Mouse (Mus musculus) megakaryocyte, adult 5-6 weeks (primary cell): ENCODE data around the gene Tnfrsf19. TPM values are rescaled to one million over a fixed set of nuclear protein-coding genes. Genes with fewer than 3 reads are reported as not detected.

Source experiments
- ATAC-seq: 2 replicates; pipeline ENCODE4 v1.8.0; 2016; ENCODE audit warnings: mild to moderate bottlenecking, inconsistent platforms; ENCODE audit not compliant: poor library complexity, severe bottlenecking
- total RNA-seq, 2 experiments: library from RNA; stranded (forward) in 1 of 2; stranded (reverse) in 1 of 2; fragments of 153-499, 151-499 nt in 1 of 2; fragments of 221-1000, 200-1000 nt in 1 of 2; gene quantifications; 2 replicates each; pipeline versions ENCODE4 v1.2.3 to v1.2.4; 2015 to 2017

Tnfrsf19 gene
- total RNA-seq, 2 experiments from 2014 or later: 0.29 TPM; not detected in 1

DNA sequence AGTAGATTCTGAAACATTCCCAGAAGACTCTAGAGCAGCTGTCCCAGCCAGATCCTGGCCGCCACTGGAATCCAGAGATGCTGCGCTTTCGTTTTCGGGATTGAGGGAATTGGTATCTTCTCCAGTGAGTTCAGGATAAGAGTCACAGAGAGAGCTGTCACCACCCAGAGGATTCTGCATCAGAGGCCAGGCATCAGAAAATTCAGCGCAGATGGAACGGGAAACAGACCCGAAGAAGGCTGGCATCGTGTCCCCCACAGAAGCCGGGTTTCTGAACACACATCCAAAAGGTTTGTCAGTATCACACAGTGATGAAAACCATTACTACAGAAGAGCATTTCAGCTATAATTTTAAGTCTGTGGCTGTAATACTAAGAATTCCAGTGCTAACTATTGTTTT lies 75.3 kb downstream of the Tnfrsf19 start:
- no peak for ATAC-seq

- ATAC-seq: no peak
Observed at GRCm38 (mm10) chr14:60966061-60966460, 80.2 kb downstream of the Tnfrsf19 start.

DNA sequence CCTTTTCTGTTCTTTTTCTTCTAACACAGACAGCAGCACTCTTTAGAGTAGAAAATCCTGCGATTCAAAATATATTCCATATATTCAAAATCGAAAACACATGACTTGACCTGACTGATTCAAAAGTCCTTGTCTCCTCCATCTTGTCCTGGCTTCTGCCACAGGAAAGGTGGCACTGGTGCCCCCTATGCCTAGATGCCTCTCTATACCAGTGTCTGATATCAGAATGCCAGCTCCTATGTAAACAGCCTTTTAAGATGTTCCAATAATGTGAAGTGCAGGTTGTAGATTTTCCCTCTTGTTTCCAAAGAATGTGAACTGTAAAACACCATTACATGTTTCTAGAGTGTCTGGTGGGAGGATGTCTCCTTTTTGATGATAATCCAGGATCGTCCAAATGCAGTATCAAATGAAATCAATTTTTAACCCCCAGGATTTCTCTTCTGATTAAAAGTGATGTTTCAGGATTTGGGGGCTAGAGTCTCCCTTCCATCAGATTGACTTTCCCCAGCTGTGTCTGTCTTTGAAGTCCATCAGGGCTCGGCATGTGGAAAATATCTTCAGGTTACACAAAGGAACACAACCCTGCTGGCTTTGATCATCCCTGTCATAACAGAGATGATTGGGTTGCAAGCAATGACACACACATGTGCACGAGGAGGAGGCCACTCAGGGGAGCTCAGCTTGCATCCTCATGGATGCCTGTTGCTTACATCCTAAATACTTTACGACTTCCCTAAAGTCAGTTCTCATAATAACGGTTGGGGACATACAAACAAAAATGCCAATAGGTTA lies 82.1 kb downstream of the Tnfrsf19 start:
- ATAC-seq: no peak

GRCm38 (mm10) chr14:60957611-60958157 lies 88.6 kb downstream of the Tnfrsf19 start:
- ATAC-seq: no peak

- ATAC-seq: no peak
Observed at GRCm38 (mm10) chr14:60937481-60938039, 108.7 kb downstream of the Tnfrsf19 start.

DNA sequence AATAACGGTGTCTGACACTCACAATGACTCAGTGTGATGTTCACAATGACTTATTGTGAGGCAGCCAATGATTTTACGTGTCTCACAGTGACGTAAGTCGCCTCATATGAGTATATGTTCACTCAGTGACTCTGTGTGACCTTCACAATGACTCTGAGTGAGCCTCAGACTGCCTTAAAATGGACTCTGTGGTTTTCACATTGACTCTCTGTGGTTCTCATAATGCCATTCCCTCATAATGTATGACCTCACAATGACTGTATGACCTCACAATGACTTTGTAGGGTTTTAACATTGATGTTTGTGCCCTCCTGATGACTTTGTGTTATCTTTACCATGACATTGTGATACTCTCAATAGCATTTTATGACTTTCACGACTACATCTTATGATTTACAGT lies 110.6 kb downstream of the Tnfrsf19 start:
- no peak for ATAC-seq

DNA sequence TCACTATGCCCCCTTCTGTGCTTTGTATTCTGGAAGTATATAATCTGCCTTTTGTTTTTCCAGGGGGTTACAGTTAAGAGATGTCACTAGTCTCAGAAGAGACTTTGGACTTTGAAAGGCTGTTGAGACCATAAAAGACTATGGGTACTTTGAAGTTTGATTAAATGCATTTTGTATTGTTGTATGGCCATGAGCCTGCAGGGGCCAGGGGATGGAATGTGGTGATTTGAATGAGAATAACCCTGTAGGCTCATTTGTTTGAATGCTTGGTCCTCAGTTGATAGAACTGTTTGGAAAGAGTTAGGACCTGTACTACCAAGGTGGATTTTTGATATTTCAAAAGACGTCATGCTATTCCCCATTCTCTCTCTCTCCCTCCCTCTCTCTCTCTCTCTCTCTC lies 120.3 kb downstream of the Tnfrsf19 start:
- ATAC-seq: no peak

DNA sequence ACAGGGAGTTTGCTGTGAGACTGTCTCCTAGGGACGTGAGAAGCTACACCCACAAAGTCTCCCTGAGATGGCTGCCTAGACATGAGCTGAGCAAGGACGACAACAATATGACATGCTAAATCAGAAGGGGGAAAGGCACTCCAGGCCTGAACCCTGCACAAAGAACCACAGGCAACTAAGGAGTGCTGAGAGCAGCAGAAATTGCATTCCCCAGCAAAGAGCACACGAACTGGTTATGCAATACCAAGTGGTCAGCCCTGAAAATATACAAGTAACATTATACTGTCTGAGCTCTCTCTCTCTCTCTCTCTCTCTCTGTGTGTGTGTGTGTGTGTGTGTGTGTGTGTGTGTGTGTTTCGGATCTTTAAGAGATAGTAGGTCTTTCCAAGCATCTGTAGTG lies 129.6 kb downstream of the Tnfrsf19 start:
- ATAC-seq: no peak

Other genes with a start within 250 kb of the Tnfrsf19 start
- 8.3 and 8.8 TPM in 2 replicates for gene Sacs, start 92.0 kb upstream of the Tnfrsf19 start, total RNA-seq (2015)
- 9.8 and 11.7 TPM in 2 replicates for gene Sacs, start 92.0 kb upstream of the Tnfrsf19 start, total RNA-seq (2017)
- gene Sgcg, start 212.0 kb upstream of the Tnfrsf19 start, total RNA-seq (2015): not detected in 2 replicates
- not detected in 2 replicates for gene Sgcg, start 212.0 kb upstream of the Tnfrsf19 start, total RNA-seq (2017)